Mouse (Mus musculus) stomach, postnatal 0 days (tissue): ENCODE results near the gene Pdss2.

Experiments used
- CTCF ChIP-seq: IDR thresholded peaks from 2 replicates; pipeline ENCODE4 v1.5.1; 2016; ENCODE audit warnings: antibody characterized with exemption, low read depth, mild to moderate bottlenecking, moderate library complexity
- EP300 ChIP-seq: optimal IDR thresholded peaks from 2 replicates; pipeline ENCODE3; 2016; ENCODE audit warnings: antibody characterized with exemption

- TF ChIP-seq CTCF, result no peak
- TF ChIP-seq EP300, result no peak
Measured at GRCm38 (mm10) chr10:43406885-43407284, 185.6 kb downstream of the Pdss2 start.
